Mouse (Mus musculus) olfactory bulb, adult 2 months (tissue): ENCODE measurements at regions not wholly inside any gene's neighbourhood (a gene's known extent, or its start where the extent isn't known, plus 50 kb on each side); places are given as distances from the start of the nearest gene placed in this dataset.

Experiments
- CTCF ChIP-seq: fragments of 200-500 bp; IDR thresholded peaks from 2 replicates; pipeline ENCODE4 v1.5.1; 2012; ENCODE audit warnings: low read depth, mild to moderate bottlenecking, low read length, moderate library complexity; ENCODE audit not compliant: insufficient read depth
- POLR2A ChIP-seq: fragments of 200-500 bp; IDR thresholded peaks from 2 replicates; pipeline ENCODE4 v1.6.1; 2012; ENCODE audit warnings: mild to moderate bottlenecking, low read depth, low read length, moderate library complexity; ENCODE audit not compliant: insufficient read depth

GRCm38 (mm10) chr5:64750406-64750805, 52.8 kb upstream of the Klf3 start:
- TF ChIP-seq POLR2A (no peak), CTCF (no peak)
